Mouse (Mus musculus) testis, adult 2 months (tissue): Measurements from ENCODE around the gene Gsc2.

Experiments used
- CTCF ChIP-seq: fragments of 200-500 bp; IDR thresholded peaks from 2 replicates; pipeline ENCODE4 v1.5.1; 2012; ENCODE audit warnings: low read depth, mild to moderate bottlenecking, inconsistent platforms, low read length, moderate library complexity; ENCODE audit not compliant: control insufficient read depth, insufficient read depth, insufficient replicate concordance
- POLR2A ChIP-seq: fragments of 200-500 bp; IDR thresholded peaks from 2 replicates; pipeline ENCODE4 v1.6.1; 2012; ENCODE audit warnings: low read depth, mild to moderate bottlenecking, inconsistent platforms, low read length, moderate library complexity; ENCODE audit not compliant: control insufficient read depth

DNA sequence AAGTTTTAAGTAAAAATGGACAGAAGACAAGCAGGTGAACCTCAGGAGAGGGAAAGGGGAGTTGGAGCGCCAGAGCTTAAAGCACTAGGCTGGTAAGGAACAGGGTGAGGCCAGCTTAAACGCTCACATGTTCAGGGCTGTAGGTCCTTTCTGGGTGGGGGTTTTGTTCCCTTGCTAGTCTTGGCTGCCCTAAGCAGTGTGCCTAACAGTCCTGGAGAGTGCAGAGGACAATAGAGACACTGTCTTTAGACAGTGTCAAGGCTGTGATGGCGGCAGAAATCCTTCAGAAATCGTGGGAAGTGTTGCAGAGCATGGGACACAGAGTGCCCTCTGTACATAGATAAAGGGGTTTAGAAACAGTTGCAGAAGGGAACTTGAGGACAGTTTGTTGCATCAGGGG lies 35.2 kb upstream of the Gsc2 start:
- no peak for TF ChIP-seq POLR2A
- TF ChIP-seq CTCF = no peak
